Mouse (Mus musculus) bone marrow, adult 2 months (tissue): ENCODE results near the gene Eif5a2.

Experiments used
- CTCF ChIP-seq: fragments of 200-500 bp; IDR thresholded peaks from 2 replicates; pipeline ENCODE4 v1.5.1; 2011; ENCODE audit warnings: low read length, control low read depth; ENCODE audit not compliant: control insufficient read depth, insufficient read depth
- POLR2A ChIP-seq: fragments of 200-500 bp; IDR thresholded peaks from 2 replicates; pipeline ENCODE4 v1.6.1; 2011; ENCODE audit warnings: low read depth, mild to moderate bottlenecking, control low read depth, low read length, borderline replicate concordance; ENCODE audit not compliant: control insufficient read depth

DNA sequence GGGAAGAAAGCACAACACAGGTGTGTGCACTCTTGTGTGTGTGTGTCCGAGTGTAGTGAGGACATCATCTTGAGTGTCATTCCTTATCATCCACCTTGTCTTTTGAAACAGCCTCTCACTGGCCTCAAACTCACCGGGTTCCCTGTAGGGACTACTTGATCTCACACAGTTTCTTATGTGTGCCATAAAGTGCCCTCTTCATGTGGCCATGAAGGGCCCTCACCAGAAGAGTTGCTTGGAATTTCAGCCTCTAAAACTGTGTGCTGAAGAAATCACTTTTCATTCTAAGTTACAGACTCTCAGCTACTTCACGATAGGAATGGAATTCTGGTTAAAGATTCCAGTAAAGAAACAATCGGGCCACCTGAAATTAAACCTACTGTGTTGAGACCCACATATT, 14.1 kb upstream of the Eif5a2 start:
- TF ChIP-seq CTCF: no peak
- no peak for TF ChIP-seq POLR2A
